8 mouse cellular contexts compared by ENCODE assay signal in the genomic region with DNA sequence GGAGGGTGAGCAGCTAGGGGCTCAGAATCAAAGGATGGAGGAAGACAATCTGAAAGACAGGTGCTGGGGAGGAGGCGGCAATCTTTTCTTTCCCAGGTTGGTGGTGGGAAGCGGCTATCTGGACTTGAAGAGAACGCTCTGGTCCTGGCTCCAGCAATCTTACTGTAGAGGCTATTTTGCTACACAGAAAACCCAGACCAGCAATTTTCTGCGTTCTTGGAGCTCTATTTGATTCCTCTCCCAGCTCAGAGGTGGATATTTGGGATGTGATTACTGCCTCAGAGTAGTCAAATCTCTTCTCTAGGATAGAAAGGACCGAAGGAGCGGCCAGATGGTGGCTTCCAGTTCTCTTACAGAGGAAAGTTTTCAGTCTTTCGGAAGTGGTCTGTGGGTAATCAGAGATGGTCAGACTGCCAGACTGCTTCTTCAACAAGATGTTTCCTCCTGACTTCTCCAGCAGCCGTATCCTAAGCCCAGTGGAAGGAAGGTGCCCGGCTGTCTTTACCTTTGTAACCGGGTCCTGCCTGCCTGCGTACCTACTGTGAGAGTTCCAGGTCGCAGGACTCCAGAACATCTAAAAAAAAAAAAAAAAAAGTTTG. TPM values are rescaled to one million over a fixed set of nuclear protein-coding genes. Genes with fewer than 3 reads are reported as not detected.
DNase-seq lines count a peak whose midpoint lies in the region; ATAC-seq and TF ChIP-seq lines count a peak whose summit lies in the region.

No protein-coding gene starts in this region.

- H3K36me3 ChIP-seq in limb, embryonic 12.5 days, result no peaks in the 10 kb centered on the region
- no peaks in the 10 kb centered on the region for H3K36me3 ChIP-seq in stomach, embryonic 16.5 days (ENCODE audit: control insufficient read depth, insufficient read depth, low read length)

- intact Hi-C loops in gastrocnemius, adult 2 months (cut with DNase I), result loop anchor here (5.0 kb wide), 2 partner anchors 72 to 178 kb away; no protein-coding TSS in a partner anchor
- intact Hi-C loops in gastrocnemius, postnatal 36 days (cut with DNase I), result loop anchor here (5.0 kb wide), 1 partner anchor 67 kb away; no protein-coding TSS in a partner anchor

- 36% methylated on average over 12 of the region's 12 CpGs for WGBS in limb, embryonic 12.5 days
- WGBS in stomach, embryonic 16.5 days, result 31% methylated on average over 12 of the region's 12 CpGs

- peak overlapping the region; percentile 78 for H3K4me2 ChIP-seq in limb, embryonic 12.5 days
- peak overlapping the region; percentile 93; the same call in 1 of the 2 replicates for H3K4me2 ChIP-seq in stomach, embryonic 16.5 days (ENCODE audit: low read depth, low read length)

- peak overlapping the region; percentile 91 for H3K4me3 ChIP-seq in gastrocnemius, adult 2 months
- H3K4me3 ChIP-seq in limb, embryonic 12.5 days (replicated peaks), result 0 out of 2 replicates have a peak overlapping the region, but pooled peaks have one; percentile 8
- H3K4me3 ChIP-seq in stomach, embryonic 16.5 days (replicated peaks; ENCODE audit: low read length), result peak overlapping the region; percentile 73; the same call in 1 of the 2 replicates

- no peaks in the 10 kb centered on the region for H3K27me3 ChIP-seq in limb, embryonic 12.5 days
- H3K27me3 ChIP-seq in stomach, embryonic 16.5 days (ENCODE audit: control insufficient read depth, insufficient read depth, low read length), result no peaks in the 10 kb centered on the region

- H3K9me3 ChIP-seq in limb, embryonic 12.5 days, result no peaks in the 10 kb centered on the region
- no peaks in the 10 kb centered on the region for H3K9me3 ChIP-seq in stomach, embryonic 16.5 days (replicated peaks; ENCODE audit: control insufficient read depth, low read length)

- DNase-seq in gastrocnemius, adult 2 months, result no peak
- no peak for DNase-seq in gastrocnemius, postnatal 10 days
- DNase-seq in right cerebral cortex, adult 2 months (ENCODE audit: low spot score in 2 of 2), result peak; percentile 12 to 20
- DNase-seq in right cerebral cortex, postnatal 4 days, result no peak
- DNase-seq in urinary bladder, postnatal 4 days (ENCODE audit: low spot score in 2 of 2), result no peak
- DNase-seq in gastrocnemius, postnatal 36 days, result no peak

- H3K4me1 ChIP-seq in limb, embryonic 12.5 days (replicated peaks), result peaks cover 24% of the 10 kb centered on the region
- H3K4me1 ChIP-seq in stomach, embryonic 16.5 days (ENCODE audit: control insufficient read depth, insufficient read depth, low read length), result no peaks in the 10 kb centered on the region; the same call in 1 of the 2 replicates

- ATAC-seq in limb, embryonic 12.5 days (ENCODE audit: insufficient number of reproducible peaks, insufficient read depth, low FRiP score, low TSS enrichment, low read depth), result no peak
- ATAC-seq in stomach, embryonic 16.5 days (ENCODE audit: insufficient read depth, low FRiP score), result no peak

- TF ChIP-seq CTCF in gastrocnemius, adult 2 months (IDR thresholded peaks at IDR 0.05), result no peak

- H3K27ac ChIP-seq in gastrocnemius, adult 2 months, result peak overlapping the region; percentile 87
- peak overlapping the region; percentile 24; the same call in 1 of the 2 replicates for H3K27ac ChIP-seq in limb, embryonic 12.5 days
- H3K27ac ChIP-seq in stomach, embryonic 16.5 days (ENCODE audit: low read length), result peak overlapping the region; percentile 51; the same call in 1 of the 2 replicates

- peak overlapping the region; percentile 94; the same call in 1 of the 2 replicates for H3K9ac ChIP-seq in limb, embryonic 12.5 days (replicated peaks)
- H3K9ac ChIP-seq in stomach, embryonic 16.5 days (ENCODE audit: low read length), result peak overlapping the region; percentile 87; the same call in 1 of the 2 replicates

RNA-seq across cellular contexts. Expression of gene St6gal1, which starts 0.6 kb away (rescaled TPM):
- 1 to 10 TPM; 2.6 to 3.5 TPM for total RNA-seq in gastrocnemius, adult 2 months (2021)
- total RNA-seq in gastrocnemius, postnatal 10 days (2021), result 1 to 10 TPM; 9.5 to 9.8 TPM
- polyA plus RNA-seq in limb, embryonic 12.5 days (2016; fragmentation: Nextera tagmentation; extraction: Ambion mirVana), result 21.5 and 24.1 TPM in 2 replicates
- 16.6 and 17.6 TPM in 2 replicates for polyA plus RNA-seq in stomach, embryonic 16.5 days (2015; fragmentation: Nextera tagmentation; extraction: Ambion mirVana)
- total RNA-seq in gastrocnemius, postnatal 36 days (2021), result 1 to 10 TPM; 2.4 to 3.2 TPM

Comparison
In these comparisons a context has a peak if more than half of its experiments do, and no peak if none do; other contexts are left out.
1. DNase-seq: peak in right cerebral cortex, adult 2 months (2 of 2); none in gastrocnemius, adult 2 months (single experiment), gastrocnemius, postnatal 10 days (single experiment), right cerebral cortex, postnatal 4 days (single experiment), urinary bladder, postnatal 4 days (0 of 2) and gastrocnemius, postnatal 36 days (0 of 2).
2. H3K27ac ChIP-seq: peak in every context shown above with its lines; median percentile 87 in gastrocnemius, adult 2 months; 51 in stomach, embryonic 16.5 days; 24 in limb, embryonic 12.5 days.
3. H3K4me3 ChIP-seq: peak in every context shown above with its lines; median percentile 91 in gastrocnemius, adult 2 months; 73 in stomach, embryonic 16.5 days; 8 in limb, embryonic 12.5 days.